Mouse (Mus musculus) lung, adult 2 months (tissue): Measurements from ENCODE around the gene Nrxn3. TPM values are rescaled to one million over a fixed set of nuclear protein-coding genes. Genes with fewer than 3 reads are reported as not detected.

Experiments used
- DNase-seq: peaks from one replicate; pipeline ENCODE4 v3.0.0; 2022
- H3K4me1 ChIP-seq: fragments of 200-500 bp; 2 replicates; pipeline ENCODE4 v1.6.1; 2011; ENCODE audit warnings: low read length; ENCODE audit not compliant: control insufficient read depth, insufficient read depth
- H3K4me3 ChIP-seq: fragments of 200-500 bp; replicated peaks from 2 replicates; pipeline ENCODE3; 2011; ENCODE audit warnings: low read depth, mild to moderate bottlenecking, control low read depth, low read length; ENCODE audit errors: extremely low read depth
- CTCF ChIP-seq: fragments of 200-500 bp; IDR thresholded peaks from 2 replicates; pipeline ENCODE4 v1.5.1; 2011; ENCODE audit warnings: mild to moderate bottlenecking, low read length, control low read depth; ENCODE audit not compliant: insufficient read depth
- POLR2A ChIP-seq: fragments of 200-500 bp; IDR thresholded peaks from 2 replicates; pipeline ENCODE4 v1.6.1; 2011; ENCODE audit warnings: low read depth, mild to moderate bottlenecking, control low read depth, low read length, borderline replicate concordance; ENCODE audit errors: extremely low read depth
- WGBS: fragments of 180-500 bp; shearing (Covaris S2); methylation state at CpG from one replicate; pipeline ENCODE4 v1.1.7; 2018; 5-methylcytosine and 5-hydroxymethylcytosine counted together
- polyA plus RNA-seq: library from polyadenylated mRNA; depleted of rRNA; stranded (reverse); fragments of >200 nt; gene quantifications from 2 replicates; pipeline ENCODE4 v1.2.3, GENCODE M21; 2012

Nrxn3 gene
- polyA plus RNA-seq, 1 experiment: 0.30 TPM

GRCm38 (mm10) chr12:89179970-89180666 lies 457.4 kb downstream of the Nrxn3 start:
- WGBS: 37% methylated on average over 13 of the region's 13 CpGs
- no peaks in the 10 kb centered on the region for H3K4me1 ChIP-seq

GRCm38 (mm10) chr12:89181157-89181561 lies 458.5 kb downstream of the Nrxn3 start:
- no peaks in the 10 kb centered on the region for H3K4me1 ChIP-seq
- no peak for DNase-seq
- 79% methylated on average over 2 of the region's 2 CpGs for WGBS
- no peak for TF ChIP-seq POLR2A
- H3K4me3 ChIP-seq: no peak overlapping the region

More at GRCm38 (mm10) chr12:89179970-89180666, 457.4 kb downstream of the Nrxn3 start:
- TF ChIP-seq POLR2A: no peak
- no peak for TF ChIP-seq CTCF
- H3K4me3 ChIP-seq: no peak overlapping the region
- DNase-seq: no peak

- Histone ChIP-seq H3K4me1 (no peaks in the 10 kb centered on the region), H3K4me3 (no peak overlapping the region)
- 76% methylated on average over 10 of the region's 10 CpGs for WGBS
- TF ChIP-seq POLR2A: no peak
- TF ChIP-seq CTCF: no peak
- no peak for DNase-seq
These were observed 476.3 kb downstream of the Nrxn3 start for GRCm38 (mm10) chr12:89198764-89199525.

- Histone ChIP-seq H3K4me1 (no peaks in the 10 kb centered on the region), H3K4me3 (no peak overlapping the region)
- no peak for DNase-seq
- WGBS: 32% methylated on average over 2 of the region's 2 CpGs
- TF ChIP-seq POLR2A (no peak), CTCF (no peak)
These were observed 488.9 kb downstream of the Nrxn3 start for GRCm38 (mm10) chr12:89211608-89212007.

- no peaks in the 10 kb centered on the region for H3K4me1 ChIP-seq
- DNase-seq: no peak
- TF ChIP-seq CTCF (no peak), POLR2A (no peak)
- no peak overlapping the region for H3K4me3 ChIP-seq
- 15% methylated on average over 1 of the region's 1 CpGs for WGBS
These were observed 517.1 kb downstream of the Nrxn3 start for GRCm38 (mm10) chr12:89239826-89240225.

GRCm38 (mm10) chr12:89241554-89241953 lies 518.9 kb downstream of the Nrxn3 start:
- no peaks in the 10 kb centered on the region for H3K4me1 ChIP-seq
- DNase-seq: no peak
- no peak overlapping the region for H3K4me3 ChIP-seq

GRCm38 (mm10) chr12:89242476-89242875 lies 519.8 kb downstream of the Nrxn3 start:
- WGBS: 25% methylated on average over 1 of the region's 1 CpGs
- TF ChIP-seq POLR2A (no peak), CTCF (no peak)
- no peaks in the 10 kb centered on the region for H3K4me1 ChIP-seq
- H3K4me3 ChIP-seq: no peak overlapping the region
- no peak for DNase-seq

More at GRCm38 (mm10) chr12:89241554-89241953, 518.9 kb downstream of the Nrxn3 start:
- TF ChIP-seq CTCF (no peak), POLR2A (no peak)

- 58% methylated on average over 4 of the region's 4 CpGs for WGBS
- Histone ChIP-seq H3K4me1 (no peaks in the 10 kb centered on the region), H3K4me3 (no peak overlapping the region)
- no peak for TF ChIP-seq POLR2A
- TF ChIP-seq CTCF: no peak
- no peak for DNase-seq
These were observed 532.7 kb downstream of the Nrxn3 start for GRCm38 (mm10) chr12:89255275-89255892.

GRCm38 (mm10) chr12:89258879-89259278 lies 536.2 kb downstream of the Nrxn3 start:
- no peak for DNase-seq
- 82% methylated on average over 3 of the region's 3 CpGs for WGBS
- no peaks in the 10 kb centered on the region for H3K4me1 ChIP-seq
- H3K4me3 ChIP-seq: no peak overlapping the region
- TF ChIP-seq POLR2A (no peak), CTCF (no peak)

GRCm38 (mm10) chr12:89260076-89260475 lies 537.4 kb downstream of the Nrxn3 start:
- H3K4me3 ChIP-seq: no peak overlapping the region
- WGBS: 85% methylated on average over 24 of the region's 24 CpGs
- no peak for DNase-seq
- H3K4me1 ChIP-seq: no peaks in the 10 kb centered on the region
- TF ChIP-seq POLR2A (no peak), CTCF (no peak)
